Mouse (Mus musculus) heart, adult 2 months (tissue): Measurements from ENCODE around the gene Insm1.

ENCODE experiments used
- CTCF ChIP-seq: fragments of 200-600 bp; IDR thresholded peaks from 2 replicates; pipeline ENCODE4 v1.8.1; 2022; ENCODE audit warnings: antibody characterized with exemption, mild to moderate bottlenecking, moderate library complexity
- EP300 ChIP-seq: fragments of 200-500 bp; IDR thresholded peaks from 2 replicates; pipeline ENCODE4 v1.6.1; 2011; ENCODE audit warnings: low read depth, low read length, control low read depth; ENCODE audit not compliant: insufficient read depth
- POLR2A ChIP-seq: fragments of 200-500 bp; IDR thresholded peaks from 2 replicates; pipeline ENCODE4 v1.6.1; 2011; ENCODE audit warnings: mild to moderate bottlenecking, low read depth, low read length, control low read depth; ENCODE audit not compliant: insufficient read depth

- TF ChIP-seq POLR2A (no peak), CTCF (no peak), EP300 (no peak)
Measured at GRCm38 (mm10) chr2:146245401-146245800, 23.7 kb downstream of the Insm1 start.
